ENCODE assay signal across 9 mouse cellular contexts in the genomic region with DNA sequence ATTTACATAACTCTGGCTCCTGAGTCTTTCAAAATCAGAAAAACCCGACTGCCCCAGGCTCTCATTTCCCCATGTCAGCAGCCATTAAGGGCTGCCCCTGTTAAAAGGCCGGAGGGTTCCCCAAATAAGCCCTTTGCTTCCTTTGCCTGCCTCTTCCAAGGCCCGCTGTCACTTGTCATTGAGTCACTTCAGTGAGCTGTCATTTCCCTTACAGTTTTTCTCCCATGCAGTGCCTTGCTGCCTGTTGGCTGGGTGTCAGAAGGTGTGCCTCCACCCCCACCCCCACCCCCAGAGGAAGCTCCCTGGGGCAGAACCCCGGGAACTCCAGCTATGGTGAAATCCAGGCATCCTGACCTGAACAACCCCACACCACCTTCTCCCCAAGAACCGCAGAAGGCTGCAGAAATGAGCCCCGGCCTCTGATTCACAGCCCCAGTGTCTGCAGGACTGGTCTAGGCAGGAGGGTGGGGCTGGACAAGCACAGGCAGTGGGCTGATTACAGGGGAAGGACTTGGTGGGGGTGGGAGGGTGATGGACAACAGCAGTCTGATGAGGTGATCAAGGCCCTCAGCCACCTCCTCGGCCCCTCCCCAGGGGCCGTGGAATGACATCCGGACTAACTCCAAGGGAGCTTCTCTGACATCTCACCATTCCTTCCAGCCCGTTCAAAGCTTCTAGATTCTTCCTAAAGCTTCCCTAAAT. TPM values are rescaled to one million over a fixed set of nuclear protein-coding genes. Genes with fewer than 3 reads are reported as not detected.
A peak's percentile ranks its signal among the peaks of the same experiment; 100 is the strongest.
DNase-seq lines count a peak whose midpoint lies in the region; ATAC-seq and TF ChIP-seq lines count a peak whose summit lies in the region.
"Had no signal": no experiment of that assay in that cellular context is flagged by ENCODE, and none has a peak within 500 bp of the region (broad histone marks: within the 10 kb centered on the region; RNA-seq: fewer than 3 reads in every experiment).

No protein-coding gene starts in this region.

- 65% methylated on average over 10 of the region's 10 CpGs for WGBS in forebrain, postnatal 0 days
- WGBS in forebrain, embryonic 16.5 days = 65% methylated on average over 10 of the region's 10 CpGs
- 11% methylated on average over 10 of the region's 10 CpGs for WGBS in heart, embryonic 10.5 days
- WGBS in lung, embryonic 16.5 days = 22% methylated on average over 10 of the region's 10 CpGs

- H3K36me3 ChIP-seq in forebrain, postnatal 0 days (ENCODE audit: insufficient read depth) = no peaks in the 10 kb centered on the region
- H3K36me3 ChIP-seq in forebrain, embryonic 16.5 days (ENCODE audit: control insufficient read depth, insufficient read depth) = no peaks in the 10 kb centered on the region
- no peaks in the 10 kb centered on the region for H3K36me3 ChIP-seq in heart, embryonic 10.5 days
- no peaks in the 10 kb centered on the region for H3K36me3 ChIP-seq in lung, embryonic 16.5 days (ENCODE audit: control insufficient read depth, insufficient read depth, low read length)

- 0 out of 2 replicates have a peak overlapping the region, but pooled peaks have one; percentile 35 for H3K27ac ChIP-seq in forebrain, postnatal 0 days (ENCODE audit: low read depth, low read length)
- H3K27ac ChIP-seq in forebrain, embryonic 16.5 days (ENCODE audit: low read length) = no peak overlapping the region
- H3K27ac ChIP-seq in heart, embryonic 10.5 days = peak overlapping the region; percentile 81
- peak overlapping the region; percentile 82 for H3K27ac ChIP-seq in lung, embryonic 16.5 days (ENCODE audit: low read length)

- no peaks in the 10 kb centered on the region for H3K27me3 ChIP-seq in forebrain, postnatal 0 days (ENCODE audit: insufficient read depth, low read length)
- no peaks in the 10 kb centered on the region for H3K27me3 ChIP-seq in forebrain, embryonic 16.5 days (replicated peaks; ENCODE audit: control insufficient read depth, insufficient read depth, low read length)
- H3K27me3 ChIP-seq in heart, embryonic 10.5 days (ENCODE audit: insufficient read depth, poor library complexity, severe bottlenecking) = no peaks in the 10 kb centered on the region
- no peaks in the 10 kb centered on the region for H3K27me3 ChIP-seq in lung, embryonic 16.5 days (ENCODE audit: control insufficient read depth, insufficient read depth, low read depth, low read length)

- 0 out of 2 replicates have a peak, but pooled peaks cover 12% of the 10 kb centered on the region for H3K4me1 ChIP-seq in forebrain, postnatal 0 days (ENCODE audit: insufficient read depth)
- peaks cover 11% of the 10 kb centered on the region; the same call in 1 of the 2 replicates for H3K4me1 ChIP-seq in forebrain, embryonic 16.5 days (replicated peaks; ENCODE audit: control insufficient read depth, insufficient read depth, low read length)
- H3K4me1 ChIP-seq in heart, embryonic 10.5 days = peaks cover 48% of the 10 kb centered on the region
- H3K4me1 ChIP-seq in lung, embryonic 16.5 days (replicated peaks; ENCODE audit: control insufficient read depth, insufficient read depth, low read length) = peaks cover 31% of the 10 kb centered on the region

- intact Hi-C loops in left cerebral cortex, postnatal 14 days (cut with DNase I) = no loop called here

- H3K4me3 ChIP-seq in forebrain, postnatal 0 days (ENCODE audit: low read depth, low read length) = no peak overlapping the region
- no peak overlapping the region for H3K4me3 ChIP-seq in forebrain, embryonic 16.5 days (replicated peaks; ENCODE audit: low read length)
- 0 out of 2 replicates have a peak overlapping the region, but pooled peaks have one; percentile 4 for H3K4me3 ChIP-seq in heart, embryonic 10.5 days
- no peak overlapping the region for H3K4me3 ChIP-seq in lung, embryonic 16.5 days (ENCODE audit: low read length)

- H3K9me3 ChIP-seq in forebrain, postnatal 0 days (ENCODE audit: low read length) = no peaks in the 10 kb centered on the region
- H3K9me3 ChIP-seq in forebrain, embryonic 16.5 days (ENCODE audit: control insufficient read depth, low read length) = no peaks in the 10 kb centered on the region
- H3K9me3 ChIP-seq in heart, embryonic 10.5 days = no peaks in the 10 kb centered on the region
- H3K9me3 ChIP-seq in lung, embryonic 16.5 days (ENCODE audit: control insufficient read depth, low read length) = no peaks in the 10 kb centered on the region

- H3K9ac ChIP-seq in forebrain, postnatal 0 days = no peak overlapping the region
- no peak overlapping the region for H3K9ac ChIP-seq in forebrain, embryonic 16.5 days (replicated peaks; ENCODE audit: low read depth, low read length)
- H3K9ac ChIP-seq in lung, embryonic 16.5 days (ENCODE audit: low read length) = peak overlapping the region; percentile 23; the same call in 1 of the 2 replicates

- no peak overlapping the region for H3K4me2 ChIP-seq in forebrain, postnatal 0 days (ENCODE audit: low read depth)
- no peak overlapping the region for H3K4me2 ChIP-seq in forebrain, embryonic 16.5 days (ENCODE audit: low read length)
- H3K4me2 ChIP-seq in lung, embryonic 16.5 days (ENCODE audit: low read depth, low read length) = no peak overlapping the region

- no peak for TF ChIP-seq CTCF in forebrain, postnatal 0 days (IDR thresholded peaks at IDR 0.05; ENCODE audit: low read depth)

- ATAC-seq in forebrain, postnatal 0 days = no peak
- ATAC-seq in forebrain, embryonic 16.5 days = no peak
- ATAC-seq in lung, embryonic 16.5 days (ENCODE audit: low read depth) = peak; percentile 85

- no peak for DNase-seq in forebrain, postnatal 0 days
- DNase-seq in 416B (ENCODE audit: low read depth) = peak; percentile 62
- DNase-seq in heart, embryonic 10.5 days (ENCODE audit: low spot score) = no peak
- no peak for DNase-seq in left cerebral cortex, adult 11 months (ENCODE audit: low spot score)
- DNase-seq in left cerebral cortex, postnatal 14 days (ENCODE audit: low spot score in 2 of 2) = no peak
- DNase-seq in adrenal gland, postnatal 10 days = no peak

RNA-seq across cellular contexts. Expression of gene Cdc42ep4, which starts 14.8 kb away (rescaled TPM):
- total RNA-seq in forebrain, postnatal 0 days (2014; rRNA removed) = 86.6 and 102 TPM in 2 replicates
- 75.4 and 81.0 TPM in 2 replicates for polyA plus RNA-seq in forebrain, postnatal 0 days (2015; fragmentation: Nextera tagmentation; extraction: Ambion mirVana)
- polyA plus RNA-seq in forebrain, embryonic 16.5 days (2015; fragmentation: Nextera tagmentation; extraction: Ambion mirVana) = 99.9 and 100 TPM in 2 replicates
- polyA plus RNA-seq in heart, embryonic 10.5 days (2016; fragmentation: Nextera tagmentation; extraction: Ambion mirVana) = 30.4 and 45.4 TPM in 2 replicates
- 129 and 130 TPM in 2 replicates for polyA plus RNA-seq in lung, embryonic 16.5 days (2015; fragmentation: Nextera tagmentation; extraction: Ambion mirVana)
- total RNA-seq in left cerebral cortex, postnatal 14 days (2021) = 10 to 100 TPM; 35.4 to 43.3 TPM
- 10 to 100 TPM; 60.1 to 72.8 TPM for total RNA-seq in adrenal gland, postnatal 10 days (2021)

RNA-seq across cellular contexts. Expression of gene Cpsf4l, which starts 56.6 kb away (rescaled TPM):
- total RNA-seq in forebrain, postnatal 0 days (2014; rRNA removed) = not detected in 2 replicates
- 0.10 and 0.30 TPM in 2 replicates for polyA plus RNA-seq in forebrain, postnatal 0 days (2015; fragmentation: Nextera tagmentation; extraction: Ambion mirVana)
- 0.32 and 0.35 TPM in 2 replicates for polyA plus RNA-seq in forebrain, embryonic 16.5 days (2015; fragmentation: Nextera tagmentation; extraction: Ambion mirVana)
- 0.15 and 0.34 TPM in 2 replicates for polyA plus RNA-seq in heart, embryonic 10.5 days (2016; fragmentation: Nextera tagmentation; extraction: Ambion mirVana)
- 0.90 and 3.1 TPM in 2 replicates for polyA plus RNA-seq in lung, embryonic 16.5 days (2015; fragmentation: Nextera tagmentation; extraction: Ambion mirVana)
- total RNA-seq in left cerebral cortex, postnatal 14 days (2021) = under 1 TPM in 1 of 2 experiments, not detected in 1; 0.33 TPM
- total RNA-seq in adrenal gland, postnatal 10 days (2021) = 1 to 10 TPM in 1 of 2 experiments, under 1 TPM in 1; 0.79 to 2.2 TPM
- total RNA-seq: left cerebral cortex, postnatal 36 days had no signal
